Mouse (Mus musculus): ENCODE measurements around the gene Ldhc. TPM values are rescaled to one million over a fixed set of nuclear protein-coding genes. Genes with fewer than 3 reads are reported as not detected.
A peak's percentile ranks its signal among the peaks of the same experiment; 100 is the strongest.

Ldhc gene
- total and polyA plus RNA-seq, 3 experiments = not detected

DNA sequence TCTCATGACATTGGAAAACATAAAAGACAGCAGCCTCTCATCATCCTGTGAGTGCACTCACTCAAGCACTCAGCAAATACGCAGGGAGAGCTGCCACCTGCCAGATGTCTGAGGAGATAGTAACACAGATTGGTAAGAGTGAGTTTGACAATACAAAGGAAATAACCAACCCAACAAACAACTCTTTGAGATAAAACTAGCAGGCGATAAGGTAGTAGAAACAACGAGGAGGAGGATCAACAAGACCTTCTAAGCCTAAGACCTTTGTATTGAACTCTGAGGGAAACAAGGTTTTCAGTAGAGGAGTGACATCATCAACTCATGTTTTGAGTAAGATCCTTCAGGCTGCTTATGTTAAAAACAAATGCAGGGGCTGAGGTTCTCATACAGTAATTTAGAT is 38.3 kb downstream of the Ldhc start:
- peaks cover 25 to 71% of the 10 kb centered on the region in 2 experiments for H3K36me3 ChIP-seq (replicated peaks in 1 of 2; ENCODE audit: control insufficient read depth in 1 of 2, insufficient read depth in 1 of 2, low read length in 1 of 2)
- H3K4me3 ChIP-seq (replicated peaks in 1 of 3; ENCODE audit: low read depth in 2 of 3, low read length in 2 of 3, poor library complexity in 1 of 3) = no peak overlapping the region
- in situ Hi-C loops (cut with MboI; ENCODE audit: low pct_ligation_motif_present, low pct_unique_long_range_greater_than_20kb, low sequenced_read_pairs) (no loop called here), dilution Hi-C loops (cut with MboI; ENCODE audit: extremely low pct_ligation_motif_present, extremely low pct_unique_long_range_greater_than_20kb, low sequenced_read_pairs) (no loop called here)
- no peak overlapping the region for H3K27ac ChIP-seq (ENCODE audit: insufficient read depth, low read depth)
- H3K4me2 ChIP-seq (ENCODE audit: insufficient read depth, low read depth, poor library complexity, severe bottlenecking) = no peak overlapping the region
- no peaks in the 10 kb centered on the region for H3K9me3 ChIP-seq (replicated peaks; ENCODE audit: low read length)
- H3K4me1 ChIP-seq (ENCODE audit: control insufficient read depth in 1 of 2, insufficient read depth in 2 of 2) = peaks cover 2 to 31% of the 10 kb centered on the region in 2 experiments; a peak in 3 of 4 replicates
- H3K9ac ChIP-seq (ENCODE audit: insufficient read depth, low read depth) = no peak overlapping the region
- TF ChIP-seq POLR2A (IDR thresholded peaks at IDR 0.05; ENCODE audit: low read depth, low read length) (no peak), CHD2 (IDR thresholded peaks at IDR 0.05; ENCODE audit: low read length) (no peak), JUND (conservative IDR thresholded peaks at IDR 0.05; ENCODE audit: low read depth, low read length) (peak; percentile 96), BHLHE40 (IDR thresholded peaks at IDR 0.05; ENCODE audit: low read depth, low read length) (no peak), ZC3H11A (IDR thresholded peaks at IDR 0.05; ENCODE audit: low read depth, low read length) (no peak), IRF4 (IDR thresholded peaks at IDR 0.05; ENCODE audit: low read depth, low read length) (peak; percentile 93), ZKSCAN1 (IDR thresholded peaks at IDR 0.05; ENCODE audit: borderline replicate concordance, low read depth, low read length) (no peak), PAX5 (IDR thresholded peaks at IDR 0.05; ENCODE audit: low read length) (no peak), JUN (IDR thresholded peaks at IDR 0.05; ENCODE audit: insufficient read depth, low read depth, low read length) (peak; percentile 88), HCFC1 (IDR thresholded peaks at IDR 0.05; ENCODE audit: low read depth, low read length) (no peak), E2F4 (IDR thresholded peaks at IDR 0.05; ENCODE audit: insufficient replicate concordance, low read depth, low read length) (no peak), KAT2A (IDR thresholded peaks at IDR 0.05; ENCODE audit: insufficient replicate concordance, low read length) (no peak), MAZ (IDR thresholded peaks at IDR 0.05; ENCODE audit: low read depth, low read length) (no peak), NRF1 (IDR thresholded peaks at IDR 0.05; ENCODE audit: low read depth, low read length) (no peak), USF2 (conservative IDR thresholded peaks at IDR 0.05; ENCODE audit: low read depth, low read length) (no peak), MEF2A (IDR thresholded peaks at IDR 0.05; ENCODE audit: borderline replicate concordance, low read depth, low read length) (no peak), ELF1 (IDR thresholded peaks at IDR 0.05; ENCODE audit: low read depth, low read length) (no peak), EP300 (IDR thresholded peaks at IDR 0.05; ENCODE audit: low read length) (peak; percentile 54; the same call in 1 of the 2 replicates), SMC3 (IDR thresholded peaks at IDR 0.05; ENCODE audit: low read depth, low read length) (no peak), MAFK (IDR thresholded peaks at IDR 0.05; ENCODE audit: insufficient replicate concordance, low read length) (no peak), TCF12 (IDR thresholded peaks at IDR 0.05; ENCODE audit: low read depth, low read length) (no peak), MYC (IDR thresholded peaks at IDR 0.05; ENCODE audit: low read depth, low read length) (no peak), USF1 (IDR thresholded peaks at IDR 0.05; ENCODE audit: low read depth, low read length) (no peak), TBP (conservative IDR thresholded peaks at IDR 0.05; ENCODE audit: low read depth, low read length) (no peak)
- H3K79me2 ChIP-seq (replicated peaks; ENCODE audit: control insufficient read depth, extremely low read depth, insufficient read depth, poor library complexity, severe bottlenecking) = 0 out of 2 replicates have a peak, but pooled peaks cover 2% of the 10 kb centered on the region
- peak; percentile 21 for DNase-seq (ENCODE audit: extremely low read depth)
- H3K27me3 ChIP-seq (replicated peaks) = no peaks in the 10 kb centered on the region

Measured in CH12.LX (cell line).